Mouse (Mus musculus) midbrain, embryonic 13.5 days (tissue): Measurements from ENCODE around the gene Ccdc81. TPM values are rescaled to one million over a fixed set of nuclear protein-coding genes. Genes with fewer than 3 reads are reported as not detected.

ENCODE experiments used
- ATAC-seq: fragments of 200-750 bp; cut with Nextera tagmentation; 2 replicates; pipeline ENCODE4 v1.8.0; 2017; ENCODE audit warnings: mild to moderate bottlenecking, moderate TSS enrichment, moderate library complexity
- H3K27ac ChIP-seq: fragments of 300-500 bp; sonication (generic); 2 replicates; pipeline ENCODE4 v1.5.1; 2015; ENCODE audit warnings: inconsistent platforms, mild to moderate bottlenecking, moderate library complexity
- H3K27me3 ChIP-seq: fragments of 300-500 bp; sonication (generic); 2 replicates; pipeline ENCODE4 v1.6.1; 2015; ENCODE audit warnings: mild to moderate bottlenecking, inconsistent platforms
- H3K36me3 ChIP-seq: fragments of 300-500 bp; sonication (generic); 2 replicates; pipeline ENCODE4 v1.6.1; 2015; ENCODE audit warnings: mild to moderate bottlenecking, inconsistent platforms
- H3K4me1 ChIP-seq: fragments of 300-500 bp; sonication (generic); replicated peaks from 2 replicates; pipeline ENCODE4 v1.6.1; 2015; ENCODE audit warnings: inconsistent platforms
- H3K4me2 ChIP-seq: fragments of 300-500 bp; sonication (generic); replicated peaks from 2 replicates; pipeline ENCODE4 v1.6.1; 2015; ENCODE audit warnings: moderate library complexity, mild to moderate bottlenecking, inconsistent platforms
- H3K4me3 ChIP-seq: fragments of 300-500 bp; sonication (generic); replicated peaks from 2 replicates; pipeline ENCODE4 v1.5.1; 2015; ENCODE audit warnings: mild to moderate bottlenecking, inconsistent platforms
- H3K9ac ChIP-seq: fragments of 300-500 bp; sonication (generic); replicated peaks from 2 replicates; pipeline ENCODE4 v1.6.1; 2015; ENCODE audit warnings: mild to moderate bottlenecking, inconsistent platforms
- H3K9me3 ChIP-seq: fragments of 300-500 bp; sonication (generic); 2 replicates; pipeline ENCODE4 v1.6.1; 2016; ENCODE audit warnings: mild to moderate bottlenecking, inconsistent platforms
- WGBS: fragments of 180-500 bp; shearing (Covaris S2); methylation state at CpG from one replicate; pipeline ENCODE4 v1.1.7; 2015; 5-methylcytosine and 5-hydroxymethylcytosine counted together
- polyA plus RNA-seq: library from polyadenylated mRNA; unstranded; fragments of >200 nt; fragmentation: Nextera tagmentation; extraction: Ambion mirVana; gene quantifications from 2 replicates; pipeline ENCODE4 v1.2.1, GENCODE M21; 2015

Ccdc81 gene
- polyA plus RNA-seq, 1 experiment from 2014 or later = 0.93 TPM

DNA sequence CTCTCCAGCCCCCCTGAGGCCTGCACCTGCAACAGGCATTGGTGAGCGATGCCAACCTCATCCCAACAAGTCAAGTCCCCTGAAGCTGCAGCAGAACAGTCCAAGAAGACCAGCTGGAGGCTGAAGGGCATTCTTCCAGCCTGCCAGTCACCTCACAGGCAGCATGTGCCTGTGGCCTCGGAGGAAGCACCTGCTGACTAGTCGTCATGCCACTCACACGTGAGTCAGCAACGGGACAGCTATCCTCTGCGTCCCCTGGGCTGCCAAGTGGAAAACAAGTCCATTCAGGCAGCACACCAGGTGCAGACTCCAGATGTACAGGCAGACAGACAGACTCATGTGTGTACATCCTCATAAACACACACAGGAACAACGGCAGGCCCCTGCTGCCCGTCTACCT is 67.9 kb downstream of the Ccdc81 start:
- H3K27me3 ChIP-seq = no peaks in the 10 kb centered on the region
- H3K4me3 ChIP-seq = no peak overlapping the region

DNA sequence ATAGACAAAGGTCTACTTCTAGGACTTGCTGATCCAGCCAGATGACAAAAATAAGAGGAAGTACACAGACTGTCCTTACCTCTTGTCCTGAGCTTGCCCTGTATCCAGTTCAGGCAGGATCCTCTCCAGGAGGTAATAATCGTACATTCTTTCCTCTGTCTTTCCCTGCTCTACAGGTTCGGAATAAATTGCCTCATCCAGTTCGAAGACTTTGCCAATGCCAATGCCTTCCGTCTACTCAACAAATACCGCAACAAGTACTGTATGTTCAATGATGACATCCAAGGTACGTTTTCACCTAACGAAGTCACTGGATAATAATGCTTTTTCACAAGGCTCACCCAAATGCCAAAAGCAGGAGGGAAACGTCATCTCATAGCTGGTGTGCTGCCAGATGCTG is 69.9 kb downstream of the Ccdc81 start:
- H3K27me3 ChIP-seq = no peaks in the 10 kb centered on the region

More for the DNA sequence above, 67.9 kb downstream of the Ccdc81 start:
- Histone ChIP-seq H3K9me3 (no peaks in the 10 kb centered on the region), H3K36me3 (no peaks in the 10 kb centered on the region), H3K9ac (no peak overlapping the region), H3K27ac (no peak overlapping the region), H3K4me1 (no peaks in the 10 kb centered on the region), H3K4me2 (no peak overlapping the region)
- ATAC-seq = no peak
- 77% methylated on average over 8 of the region's 8 CpGs for WGBS

DNA sequence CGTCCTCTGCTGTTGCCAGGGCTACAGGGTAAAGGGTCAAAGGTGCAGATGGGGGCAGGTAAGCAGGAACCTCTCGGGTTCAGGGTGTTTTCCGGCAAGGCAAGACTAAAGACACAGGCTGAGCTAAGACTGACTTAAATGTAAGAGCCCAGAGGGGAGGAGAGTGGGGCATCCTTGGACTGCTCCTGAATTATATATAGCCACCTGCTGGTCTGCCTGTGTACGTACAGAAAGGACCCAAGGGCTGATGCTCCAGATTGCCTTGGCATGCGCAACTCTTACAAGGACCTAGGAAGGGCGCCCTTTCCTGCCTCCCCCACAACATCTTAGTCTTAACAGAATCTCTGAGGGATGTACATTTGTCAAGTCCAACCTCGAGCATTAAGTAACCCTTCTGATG is 74.2 kb downstream of the Ccdc81 start:
- Histone ChIP-seq H3K4me2 (no peak overlapping the region), H3K4me1 (no peaks in the 10 kb centered on the region), H3K36me3 (no peaks in the 10 kb centered on the region), H3K4me3 (no peak overlapping the region), H3K9ac (no peak overlapping the region), H3K9me3 (no peaks in the 10 kb centered on the region), H3K27me3 (no peaks in the 10 kb centered on the region), H3K27ac (no peak overlapping the region)
- WGBS = 55% methylated on average over 7 of the region's 7 CpGs
- ATAC-seq = no peak; the same call in 1 of the 2 replicates

More for the DNA sequence above, 69.9 kb downstream of the Ccdc81 start:
- Histone ChIP-seq H3K27ac (no peak overlapping the region), H3K9ac (no peak overlapping the region), H3K4me2 (no peak overlapping the region), H3K9me3 (no peaks in the 10 kb centered on the region), H3K4me1 (no peaks in the 10 kb centered on the region), H3K36me3 (no peaks in the 10 kb centered on the region), H3K4me3 (no peak overlapping the region)
- WGBS = 96% methylated on average over 8 of the region's 8 CpGs
- no peak for ATAC-seq

DNA sequence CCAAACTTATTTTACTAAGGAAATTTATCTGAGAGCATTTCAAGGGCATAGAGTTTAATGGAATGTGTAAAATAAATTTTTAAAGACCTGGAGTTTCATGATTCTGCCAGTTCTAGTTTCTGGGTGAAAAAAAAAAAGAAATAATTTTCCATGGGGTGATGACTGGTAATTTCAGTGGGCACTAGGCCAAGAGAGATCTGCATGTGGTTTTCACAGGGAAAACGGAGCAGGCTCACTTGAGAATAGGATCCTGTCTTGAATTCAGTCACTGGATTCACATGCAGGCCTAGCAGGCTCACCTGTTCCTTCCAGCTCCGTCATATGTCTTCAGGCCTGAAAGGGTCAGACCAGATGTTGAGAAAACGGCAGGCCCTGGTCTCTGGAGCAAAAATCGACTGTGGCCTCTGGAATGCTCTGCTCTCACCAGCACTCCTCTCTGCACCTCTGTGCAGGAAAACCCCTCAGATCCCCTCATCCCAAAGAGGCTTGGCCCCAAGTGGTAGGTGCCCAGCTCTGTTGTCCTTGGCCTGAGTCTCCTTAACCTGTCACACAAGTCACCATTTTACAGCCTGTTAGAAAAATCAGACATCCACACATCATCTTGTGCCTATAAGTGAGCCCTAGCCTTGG is 74.9 kb downstream of the Ccdc81 start:
- no peaks in the 10 kb centered on the region for H3K4me1 ChIP-seq
- H3K27ac ChIP-seq = no peak overlapping the region

More for the DNA sequence above, 74.9 kb downstream of the Ccdc81 start:
- WGBS = 79% methylated on average over 4 of the region's 4 CpGs
- H3K4me3 ChIP-seq = no peak overlapping the region
- H3K9me3 ChIP-seq = no peaks in the 10 kb centered on the region
- no peak overlapping the region for H3K9ac ChIP-seq
- H3K36me3 ChIP-seq = no peaks in the 10 kb centered on the region
- ATAC-seq = no peak
- H3K4me2 ChIP-seq = no peak overlapping the region
- H3K27me3 ChIP-seq = no peaks in the 10 kb centered on the region

Other genes with a start within 250 kb of the Ccdc81 start
- 147 and 150 TPM in 2 replicates for gene Hikeshi, start 37.6 kb upstream of the Ccdc81 start, polyA plus RNA-seq
- 36.6 and 42.4 TPM in 2 replicates for gene Eed, start 77.4 kb upstream of the Ccdc81 start, polyA plus RNA-seq
- gene Picalm, start 226.6 kb upstream of the Ccdc81 start, polyA plus RNA-seq = 39.8 and 46.1 TPM in 2 replicates